ENCODE assay signal across 8 mouse cellular contexts in the genomic region with DNA sequence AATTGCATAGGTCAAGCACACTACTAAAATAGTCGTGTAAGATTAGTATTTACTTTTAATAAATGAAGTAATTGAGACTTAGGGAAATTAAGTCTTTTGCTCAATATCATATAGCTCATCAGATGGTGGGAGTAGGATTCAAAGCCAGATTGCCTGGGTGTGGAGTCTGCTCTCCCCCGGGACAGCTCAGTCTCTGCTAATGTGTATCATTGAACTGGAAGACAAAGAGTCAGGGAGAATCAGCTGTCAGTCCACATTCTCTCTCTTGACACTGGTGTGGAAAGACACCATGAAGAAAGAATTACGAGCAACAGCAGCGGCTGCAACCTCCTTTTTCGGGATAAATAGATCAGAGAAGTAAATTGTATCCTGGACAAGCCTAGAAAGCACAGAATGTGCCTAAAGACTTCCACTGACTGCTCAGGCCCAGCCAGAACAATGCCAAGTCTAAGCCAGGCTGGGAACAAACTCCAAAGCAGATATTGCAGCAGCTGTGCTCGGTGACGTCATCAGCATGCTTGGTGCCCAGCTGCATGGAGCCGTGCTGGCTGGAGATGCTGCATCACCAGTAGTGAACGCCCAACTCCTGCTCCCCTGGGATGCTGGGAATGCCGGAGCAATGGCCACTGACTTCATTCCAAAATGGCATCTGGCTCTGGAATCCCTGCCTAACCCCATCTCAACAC. TPM values are rescaled to one million over a fixed set of nuclear protein-coding genes. Genes with fewer than 3 reads are reported as not detected.
DNase-seq lines count a peak whose midpoint lies in the region; ATAC-seq and TF ChIP-seq lines count a peak whose summit lies in the region.

No protein-coding gene starts in this region.

- no peak overlapping the region for H3K4me2 ChIP-seq in lung, postnatal 0 days (replicated peaks; ENCODE audit: low read depth, low read length)
- H3K4me2 ChIP-seq in embryonic facial prominence, embryonic 14.5 days (ENCODE audit: low read depth, low read length), result no peak overlapping the region
- H3K4me2 ChIP-seq in heart, postnatal 0 days (ENCODE audit: low read depth, low read length), result no peak overlapping the region

- intact Hi-C loops in left cerebral cortex, postnatal 36 days (cut with DNase I), result no loop called here

- no peak overlapping the region for H3K9ac ChIP-seq in lung, postnatal 0 days (replicated peaks; ENCODE audit: low read depth)
- H3K9ac ChIP-seq in embryonic facial prominence, embryonic 14.5 days (ENCODE audit: low read depth, low read length), result no peak overlapping the region
- no peak overlapping the region for H3K9ac ChIP-seq in heart, postnatal 0 days (replicated peaks; ENCODE audit: low read depth, low read length)

- 67% methylated on average over 10 of the region's 10 CpGs for WGBS in lung, postnatal 0 days
- 61% methylated on average over 10 of the region's 10 CpGs for WGBS in embryonic facial prominence, embryonic 14.5 days
- WGBS in heart, postnatal 0 days, result 49% methylated on average over 10 of the region's 10 CpGs

- TF ChIP-seq EP300 in lung, postnatal 0 days (IDR thresholded peaks at IDR 0.05), result no peak
- no peak for TF ChIP-seq EP300 in heart, postnatal 0 days (IDR thresholded peaks at IDR 0.05; ENCODE audit: low read depth)

- no peaks in the 10 kb centered on the region for H3K27me3 ChIP-seq in lung, postnatal 0 days (replicated peaks; ENCODE audit: insufficient read depth, low read length)
- H3K27me3 ChIP-seq in embryonic facial prominence, embryonic 14.5 days (replicated peaks; ENCODE audit: control insufficient read depth, insufficient read depth, low read length), result no peaks in the 10 kb centered on the region
- no peaks in the 10 kb centered on the region for H3K27me3 ChIP-seq in heart, postnatal 0 days (ENCODE audit: control insufficient read depth, insufficient read depth, low read length)

- no peak overlapping the region for H3K27ac ChIP-seq in lung, postnatal 0 days (ENCODE audit: low read length)
- 0 out of 2 replicates have a peak overlapping the region, but pooled peaks have one; percentile 34 for H3K27ac ChIP-seq in embryonic facial prominence, embryonic 14.5 days (replicated peaks; ENCODE audit: low read depth, low read length)
- 0 out of 2 replicates have a peak overlapping the region, but pooled peaks have one; percentile 10 for H3K27ac ChIP-seq in heart, postnatal 0 days (ENCODE audit: low read depth)

- H3K4me1 ChIP-seq in lung, postnatal 0 days (ENCODE audit: insufficient read depth, low read depth, low read length), result 0 out of 2 replicates have a peak, but pooled peaks cover 8% of the 10 kb centered on the region
- peaks cover 4% of the 10 kb centered on the region; the same call in 1 of the 2 replicates for H3K4me1 ChIP-seq in embryonic facial prominence, embryonic 14.5 days (ENCODE audit: control insufficient read depth, insufficient read depth, low read length)
- H3K4me1 ChIP-seq in heart, postnatal 0 days (ENCODE audit: control insufficient read depth, insufficient read depth), result peaks cover 20% of the 10 kb centered on the region

- H3K9me3 ChIP-seq in lung, postnatal 0 days (ENCODE audit: low read length), result no peaks in the 10 kb centered on the region
- H3K9me3 ChIP-seq in embryonic facial prominence, embryonic 14.5 days (ENCODE audit: control insufficient read depth, low read length), result no peaks in the 10 kb centered on the region
- peaks cover 3% of the 10 kb centered on the region; the same call in 1 of the 2 replicates for H3K9me3 ChIP-seq in heart, postnatal 0 days (replicated peaks; ENCODE audit: control insufficient read depth, low read length)

- H3K4me3 ChIP-seq in lung, postnatal 0 days (ENCODE audit: low read depth, low read length), result no peak overlapping the region
- H3K4me3 ChIP-seq in embryonic facial prominence, embryonic 14.5 days (ENCODE audit: low read depth, low read length), result no peak overlapping the region
- H3K4me3 ChIP-seq in heart, postnatal 0 days (ENCODE audit: low read depth, low read length), result no peak overlapping the region

- peak; percentile 32 for DNase-seq in lung, postnatal 0 days (ENCODE audit: low spot score)
- DNase-seq in lung, adult 18-20 months, result no peak
- peak; percentile 89 for DNase-seq in embryonic facial prominence, embryonic 14.5 days (ENCODE audit: low spot score)
- peak; percentile 35 for DNase-seq in heart, postnatal 0 days (ENCODE audit: low spot score)
- DNase-seq in left cerebral cortex, postnatal 36 days (ENCODE audit: low spot score in 2 of 2), result peak; percentile 40 to 54
- peak; percentile 75 for DNase-seq in retina, embryonic 14.5 days (ENCODE audit: low spot score)

- H3K36me3 ChIP-seq in lung, postnatal 0 days (ENCODE audit: insufficient read depth, low read length), result no peaks in the 10 kb centered on the region
- H3K36me3 ChIP-seq in embryonic facial prominence, embryonic 14.5 days (ENCODE audit: control insufficient read depth, insufficient read depth, low read length), result no peaks in the 10 kb centered on the region
- H3K36me3 ChIP-seq in heart, postnatal 0 days (replicated peaks; ENCODE audit: control insufficient read depth, insufficient read depth, low read length), result no peaks in the 10 kb centered on the region

- TF ChIP-seq CTCF in lung, postnatal 0 days (IDR thresholded peaks at IDR 0.05), result no peak
- no peak for TF ChIP-seq CTCF in heart, postnatal 0 days (IDR thresholded peaks at IDR 0.05; ENCODE audit: low read depth)

- ATAC-seq in lung, postnatal 0 days, result peak; percentile 38; the same call in 1 of the 2 replicates
- ATAC-seq in embryonic facial prominence, embryonic 14.5 days (ENCODE audit: low read depth), result peak; percentile 89
- peak; percentile 63; the same call in 1 of the 2 replicates for ATAC-seq in heart, postnatal 0 days (ENCODE audit: insufficient read depth, low read depth)
- no peak for ATAC-seq in inflammation-experienced regulatory T-cells, adult 6 months
- no peak for ATAC-seq in erythroid progenitor cell, adult 5-6 weeks (replicated peaks; ENCODE audit: low FRiP score, poor library complexity, severe bottlenecking)

RNA-seq across cellular contexts. Expression of a gene that starts 14.5 kb away (rescaled TPM):
- polyA plus RNA-seq in lung, postnatal 0 days (2015; fragmentation: Nextera tagmentation; extraction: Ambion mirVana), result 5.8 and 7.2 TPM in 2 replicates
- polyA plus RNA-seq in embryonic facial prominence, embryonic 14.5 days (2014; fragmentation: Nextera tagmentation; extraction: Ambion mirVana), result 8.6 and 10.9 TPM in 2 replicates
- total RNA-seq in heart, postnatal 0 days (2014; rRNA removed; ENCODE audit: low replicate concordance), result 418 and 531 TPM in 2 replicates
- polyA plus RNA-seq in heart, postnatal 0 days (2015; fragmentation: Nextera tagmentation; extraction: Ambion mirVana), result 2.3 and 3.3 TPM in 2 replicates
- total RNA-seq in left cerebral cortex, postnatal 36 days (2021), result 10 to 100 TPM; 78.4 to 87.8 TPM
- 10 to 100 TPM in 2 of 3 experiments, 1 to 10 TPM in 1; 9.1 to 26.6 (median 25.0) TPM for polyA plus RNA-seq in inflammation-experienced regulatory T-cells, adult 6 months (2017; shearing (Covaris generic))
- total RNA-seq in erythroid progenitor cell, adult 5-6 weeks (2015; ENCODE audit: low replicate concordance), result 6.8 TPM in 1 of 2 replicates, not detected in the other
- 0.45 and 3.2 TPM in 2 replicates for total RNA-seq in erythroid progenitor cell, adult 5-6 weeks (2017; ENCODE audit: low replicate concordance)

Comparison
In these comparisons a context has a peak if more than half of its experiments do, and no peak if none do; other contexts are left out.
1. DNase-seq: peak in lung, postnatal 0 days (single experiment), embryonic facial prominence, embryonic 14.5 days (single experiment), heart, postnatal 0 days (single experiment), left cerebral cortex, postnatal 36 days (2 of 2) and retina, embryonic 14.5 days (single experiment); none in lung, adult 18-20 months (0 of 2).
2. ATAC-seq: peak in lung, postnatal 0 days (single experiment), embryonic facial prominence, embryonic 14.5 days (single experiment) and heart, postnatal 0 days (single experiment); none in inflammation-experienced regulatory T-cells, adult 6 months (single experiment) and erythroid progenitor cell, adult 5-6 weeks (single experiment).